Mouse (Mus musculus) bone marrow, adult 2 months (tissue): ENCODE measurements at regions not wholly inside any gene's neighbourhood (a gene's known extent, or its start where the extent isn't known, plus 50 kb on each side); places are given as distances from the start of the nearest gene placed in this dataset.

Source experiments
- CTCF ChIP-seq: fragments of 200-500 bp; IDR thresholded peaks from 2 replicates; pipeline ENCODE4 v1.5.1; 2011; ENCODE audit warnings: low read length, control low read depth; ENCODE audit not compliant: control insufficient read depth, insufficient read depth
- POLR2A ChIP-seq: fragments of 200-500 bp; IDR thresholded peaks from 2 replicates; pipeline ENCODE4 v1.6.1; 2011; ENCODE audit warnings: low read depth, mild to moderate bottlenecking, control low read depth, low read length, borderline replicate concordance; ENCODE audit not compliant: control insufficient read depth

- TF ChIP-seq CTCF (no peak), POLR2A (no peak)
Observed at GRCm38 (mm10) chr14:105736352-105736751, 160.3 kb downstream of the Spry2 start.
